18 mouse cellular contexts compared by ENCODE assay signal in genomic region chr9:6289211-6289696, GRCm38 (mm10). TPM values are rescaled to one million over a fixed set of nuclear protein-coding genes. Genes with fewer than 3 reads are reported as not detected.
DNase-seq lines count a peak whose midpoint lies in the region; ATAC-seq lines count a peak whose summit lies in the region.
"Had no signal": no experiment of that assay in that cellular context is flagged by ENCODE, and none has a peak within 500 bp of the region (broad histone marks: within the 10 kb centered on the region; RNA-seq: fewer than 3 reads in every experiment).

No protein-coding gene starts in this region.

- H3K27ac ChIP-seq in heart, embryonic 10.5 days, result peak overlapping the region; percentile 59; the same call in 1 of the 2 replicates
- H3K27ac ChIP-seq in midbrain, embryonic 12.5 days (replicated peaks), result no peak overlapping the region
- H3K27ac ChIP-seq: embryonic facial prominence, embryonic 12.5 days had no signal

- no peaks in the 10 kb centered on the region for H3K9me3 ChIP-seq in heart, embryonic 10.5 days
- no peaks in the 10 kb centered on the region for H3K9me3 ChIP-seq in midbrain, embryonic 12.5 days
- H3K9me3 ChIP-seq: embryonic facial prominence, embryonic 12.5 days had no signal

- H3K4me2 ChIP-seq in midbrain, embryonic 12.5 days (replicated peaks), result no peak overlapping the region
- H3K4me2 ChIP-seq: embryonic facial prominence, embryonic 12.5 days had no signal

- H3K36me3 ChIP-seq in heart, embryonic 10.5 days, result no peaks in the 10 kb centered on the region
- no peaks in the 10 kb centered on the region for H3K36me3 ChIP-seq in midbrain, embryonic 12.5 days
- H3K36me3 ChIP-seq: embryonic facial prominence, embryonic 12.5 days had no signal

- ATAC-seq in midbrain, embryonic 12.5 days (ENCODE audit: low FRiP score, low read depth), result peak; percentile 57
- ATAC-seq: intestine, postnatal 0 days had no signal

- peak; percentile 75 for DNase-seq in heart, embryonic 10.5 days (ENCODE audit: low spot score)
- DNase-seq in heart, adult 9 months (ENCODE audit: low spot score in 2 of 2), result no peak
- DNase-seq in retina, postnatal 1 day, result peak; percentile 11
- DNase-seq in retina, embryonic 14.5 days (ENCODE audit: low spot score), result no peak
- DNase-seq in thymus, postnatal 25 days, result no peak
- no peak for DNase-seq in adrenal gland, postnatal 25 days
- no peak for DNase-seq in kidney, postnatal 10 days
- DNase-seq: cerebellum, adult 8-10 months; heart, postnatal 10 days; lung, postnatal 36 days; right cerebral cortex, adult 18-20 months had no signal

- WGBS in heart, embryonic 10.5 days, result 8% methylated on average over 2 of the region's 2 CpGs
- 18% methylated on average over 2 of the region's 2 CpGs for WGBS in midbrain, embryonic 12.5 days

- no peaks in the 10 kb centered on the region for H3K27me3 ChIP-seq in heart, embryonic 10.5 days (ENCODE audit: insufficient read depth, poor library complexity, severe bottlenecking)
- H3K27me3 ChIP-seq in midbrain, embryonic 12.5 days, result no peaks in the 10 kb centered on the region
- H3K27me3 ChIP-seq: embryonic facial prominence, embryonic 12.5 days had no signal

- no peak overlapping the region for H3K4me3 ChIP-seq in heart, embryonic 10.5 days
- H3K4me3 ChIP-seq in midbrain, embryonic 12.5 days, result no peak overlapping the region
- H3K4me3 ChIP-seq: embryonic facial prominence, embryonic 12.5 days had no signal

- no peak overlapping the region for H3K9ac ChIP-seq in midbrain, embryonic 12.5 days (replicated peaks)
- H3K9ac ChIP-seq: embryonic facial prominence, embryonic 12.5 days had no signal

- peaks cover 8% of the 10 kb centered on the region for H3K4me1 ChIP-seq in heart, embryonic 10.5 days
- peaks cover 12% of the 10 kb centered on the region for H3K4me1 ChIP-seq in midbrain, embryonic 12.5 days
- H3K4me1 ChIP-seq: embryonic facial prominence, embryonic 12.5 days had no signal

RNA-seq across cellular contexts. Expression of gene Ddi1, which starts 19.6 kb away (rescaled TPM):
- polyA plus RNA-seq in heart, embryonic 10.5 days (2016; fragmentation: Nextera tagmentation; extraction: Ambion mirVana), result 0.06 TPM in 2 replicates
- polyA plus RNA-seq in midbrain, embryonic 12.5 days (2016; fragmentation: Nextera tagmentation; extraction: Ambion mirVana), result not detected in 2 replicates
- not detected in 2 replicates for total RNA-seq in adrenal gland, postnatal 25 days (2021)
- total RNA-seq: gastrocnemius, postnatal 4 days; heart, postnatal 10 days; layer of hippocampus, adult 18-20 months; left cerebral cortex, postnatal 10 days; liver, adult 2 months had no signal
- polyA plus RNA-seq: liver, adult 2 months had no signal

Comparison
In these comparisons a context has a peak if more than half of its experiments do, and no peak if none do; other contexts are left out.
1. DNase-seq: peak in heart, embryonic 10.5 days (single experiment) and retina, postnatal 1 day (single experiment); none in heart, adult 9 months (0 of 2), retina, embryonic 14.5 days (single experiment), thymus, postnatal 25 days (single experiment), adrenal gland, postnatal 25 days (single experiment) and kidney, postnatal 10 days (single experiment).